Comparison of ENCODE assay signal across 26 mouse cellular contexts in the genomic region with DNA sequence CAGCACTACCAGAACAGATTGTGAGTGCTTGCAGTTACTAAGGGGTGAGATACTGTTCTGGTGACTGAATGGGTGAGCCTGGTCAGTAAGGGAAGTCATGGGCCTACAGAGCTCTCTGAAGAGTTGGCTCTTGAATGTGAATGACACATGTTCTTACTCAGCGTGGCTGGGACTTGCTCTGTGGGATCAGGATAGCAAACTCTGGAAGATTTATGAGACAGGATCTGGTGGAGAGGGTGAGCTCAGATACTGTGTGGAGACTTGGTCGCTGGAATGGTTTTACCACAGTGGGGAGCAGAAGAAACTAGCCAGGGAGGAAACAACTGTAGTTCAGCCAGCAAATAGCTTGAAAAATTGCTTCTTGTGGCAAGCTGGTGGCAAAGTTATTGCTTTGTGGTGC. TPM values are rescaled to one million over a fixed set of nuclear protein-coding genes. Genes with fewer than 3 reads are reported as not detected.
DNase-seq lines count a peak whose midpoint lies in the region; ATAC-seq and TF ChIP-seq lines count a peak whose summit lies in the region.
"Had no signal": no experiment of that assay in that cellular context is flagged by ENCODE, and none has a peak within 500 bp of the region (broad histone marks: within the 10 kb centered on the region; RNA-seq: fewer than 3 reads in every experiment).

No protein-coding gene starts in this region.

- no peak for TF ChIP-seq POLR2A in embryonic fibroblast, embryonic 13.5 days (IDR thresholded peaks at IDR 0.05; ENCODE audit: low read depth, low read length)
- no peak for TF ChIP-seq POLR2A in cerebellum, adult 2 months (IDR thresholded peaks at IDR 0.05; ENCODE audit: borderline replicate concordance, insufficient read depth, low read length)

- intact Hi-C loops in gastrocnemius, adult 2 months (cut with DNase I), result no loop called here
- intact Hi-C loops in gastrocnemius, postnatal 36 days (cut with DNase I), result no loop called here

- TF ChIP-seq CTCF in gastrocnemius, adult 2 months (IDR thresholded peaks at IDR 0.05), result no peak
- no peak for TF ChIP-seq CTCF in Patski (IDR thresholded peaks at IDR 0.05)
- TF ChIP-seq CTCF in embryonic fibroblast, embryonic 13.5 days (IDR thresholded peaks at IDR 0.05; ENCODE audit: borderline replicate concordance, insufficient read depth, low read length), result no peak
- no peak for TF ChIP-seq CTCF in cerebellum, adult 2 months (IDR thresholded peaks at IDR 0.05; ENCODE audit: borderline replicate concordance, insufficient read depth, low read depth, low read length)

- no peak overlapping the region for H3K9ac ChIP-seq in forebrain, embryonic 14.5 days (ENCODE audit: low read length)
- H3K9ac ChIP-seq: embryonic facial prominence, embryonic 13.5 days; heart, embryonic 13.5 days; intestine, embryonic 15.5 days had no signal

- no peak overlapping the region for H3K4me3 ChIP-seq in gastrocnemius, adult 2 months
- no peak overlapping the region for H3K4me3 ChIP-seq in embryonic fibroblast, embryonic 13.5 days (ENCODE audit: insufficient read depth, low read length)
- no peak overlapping the region for H3K4me3 ChIP-seq in forebrain, embryonic 14.5 days (ENCODE audit: low read depth, low read length)
- no peak overlapping the region for H3K4me3 ChIP-seq in cerebellum, adult 2 months (replicated peaks; ENCODE audit: insufficient read depth, low read depth, low read length)
- H3K4me3 ChIP-seq: embryonic facial prominence, embryonic 10.5 days; embryonic facial prominence, embryonic 13.5 days; heart, adult 2 months; heart, embryonic 10.5 days; heart, embryonic 13.5 days; intestine, embryonic 15.5 days had no signal

- no peaks in the 10 kb centered on the region for H3K9me3 ChIP-seq in forebrain, embryonic 14.5 days (replicated peaks; ENCODE audit: control insufficient read depth, low read length)
- H3K9me3 ChIP-seq: embryonic facial prominence, embryonic 10.5 days; embryonic facial prominence, embryonic 13.5 days; heart, embryonic 10.5 days; heart, embryonic 13.5 days; intestine, embryonic 15.5 days had no signal

- CTCF ChIA-PET in Patski (lab: Charles Lee), result interaction anchor here (1.2 to 2.1 kb wide), 4 partner anchors 9 to 30 kb away, joined by 3 to 5 read pairs (median 4); no protein-coding TSS in a partner anchor

- peaks cover 5% of the 10 kb centered on the region; the same call in 1 of the 2 replicates for H3K36me3 ChIP-seq in forebrain, embryonic 14.5 days (ENCODE audit: control insufficient read depth, insufficient read depth, low read length)

- no peaks in the 10 kb centered on the region for H3K27me3 ChIP-seq in Patski
- H3K27me3 ChIP-seq in forebrain, embryonic 14.5 days (replicated peaks; ENCODE audit: control insufficient read depth, insufficient read depth, low read length), result no peaks in the 10 kb centered on the region
- no peaks in the 10 kb centered on the region for H3K27me3 ChIP-seq in cerebellum, adult 2 months (ENCODE audit: control insufficient read depth, insufficient read depth, low read length)
- H3K27me3 ChIP-seq: embryonic facial prominence, embryonic 13.5 days; heart, embryonic 13.5 days; intestine, embryonic 15.5 days had no signal

- ATAC-seq in Patski, result peak; percentile 57
- ATAC-seq in forebrain, embryonic 14.5 days, result no peak
- ATAC-seq: CD4-positive, CD25-positive, alpha-beta regulatory T cell, adult 4 months; forebrain, embryonic 16.5 days; hindbrain, embryonic 16.5 days had no signal

- DNase-seq in gastrocnemius, adult 2 months, result no peak
- no peak for DNase-seq in gastrocnemius, postnatal 36 days
- peak; percentile 20 for DNase-seq in Patski (ENCODE audit: low read depth, low spot score)
- DNase-seq in forebrain, embryonic 14.5 days (ENCODE audit: low spot score), result no peak
- no peak for DNase-seq in cerebellum, adult 2 months
- DNase-seq in kidney, adult 11 months, result no peak
- DNase-seq: adrenal gland, adult 8-10 months; adrenal gland, postnatal 25 days; cerebellum, adult 11-12 months; cerebellum, adult 9-10 months; cerebellum, postnatal 14 days; gastrocnemius, postnatal 25 days; heart, adult 2 months; heart, postnatal 14 days; heart, postnatal 4 days; kidney, adult 18-20 months; kidney, adult 9 months had no signal

- H3K27ac ChIP-seq in gastrocnemius, adult 2 months, result 0 out of 2 replicates have a peak overlapping the region, but pooled peaks have one; percentile 12
- H3K27ac ChIP-seq in embryonic fibroblast, embryonic 13.5 days (ENCODE audit: insufficient read depth, low read length), result peak overlapping the region; percentile 21; the same call in 1 of the 2 replicates
- H3K27ac ChIP-seq in forebrain, embryonic 14.5 days (ENCODE audit: low read depth, low read length), result no peak overlapping the region
- H3K27ac ChIP-seq in cerebellum, adult 2 months (ENCODE audit: insufficient read depth, low read length), result no peak overlapping the region
- H3K27ac ChIP-seq: embryonic facial prominence, embryonic 10.5 days; embryonic facial prominence, embryonic 13.5 days; heart, adult 2 months; heart, embryonic 10.5 days; heart, embryonic 13.5 days; intestine, embryonic 15.5 days had no signal

- POLR2A ChIA-PET in Patski (lab: Charles Lee), result interaction anchor here (1.1 kb wide), 1 partner anchor 14 kb away, joined by 3 read pairs; no protein-coding TSS in a partner anchor

- in situ Hi-C loops in Patski (cut with MboI; ENCODE audit: low pct_unique_long_range_greater_than_20kb), result no loop called here

- H3K4me1 ChIP-seq in embryonic fibroblast, embryonic 13.5 days (ENCODE audit: control insufficient read depth, insufficient read depth, low read length), result no peaks in the 10 kb centered on the region
- H3K4me1 ChIP-seq in forebrain, embryonic 14.5 days (ENCODE audit: control insufficient read depth, insufficient read depth, low read length), result no peaks in the 10 kb centered on the region
- no peaks in the 10 kb centered on the region for H3K4me1 ChIP-seq in cerebellum, adult 2 months (ENCODE audit: control insufficient read depth, insufficient read depth, low read length)
- H3K4me1 ChIP-seq: intestine, embryonic 15.5 days had no signal

- H3K4me2 ChIP-seq in forebrain, embryonic 14.5 days (ENCODE audit: low read length), result no peak overlapping the region
- H3K4me2 ChIP-seq: embryonic facial prominence, embryonic 13.5 days; heart, embryonic 13.5 days; intestine, embryonic 15.5 days had no signal

- 80% methylated on average over 2 of the region's 2 CpGs for WGBS in forebrain, embryonic 14.5 days
- WGBS in cerebellum, adult 2 months, result 68% methylated on average over 2 of the region's 2 CpGs

RNA-seq across cellular contexts. Expression of a gene that starts 35.4 kb away (rescaled TPM):
- total RNA-seq in gastrocnemius, adult 2 months (2021), result 1 to 10 TPM; 6.7 to 6.9 TPM
- total RNA-seq in gastrocnemius, postnatal 36 days (2021), result 1 to 10 TPM; 3.3 to 4.5 TPM
- 14.2 TPM for polyA plus RNA-seq in Patski (2021)
- polyA plus RNA-seq in embryonic fibroblast, embryonic 13.5 days (2011; ENCODE audit: insufficient read length, low read depth, missing spikeins), result 33.1 and 33.5 TPM in 2 replicates
- polyA plus RNA-seq in forebrain, embryonic 14.5 days (2014; fragmentation: Nextera tagmentation; extraction: Ambion mirVana), result 5.2 and 6.8 TPM in 2 replicates
- 6.7 and 7.1 TPM in 2 replicates for polyA plus RNA-seq in cerebellum, adult 2 months (2012; rRNA removed)

RNA-seq across cellular contexts. Expression of a gene that starts 35.8 kb away (rescaled TPM):
- total RNA-seq in gastrocnemius, adult 2 months (2021), result 10 to 100 TPM; 12.3 to 13.1 TPM
- 10 to 100 TPM in 1 of 2 experiments, 1 to 10 TPM in 1; 9.3 to 11.5 TPM for total RNA-seq in gastrocnemius, postnatal 36 days (2021)
- polyA plus RNA-seq in Patski (2021), result 106 TPM
- polyA plus RNA-seq in embryonic fibroblast, embryonic 13.5 days (2011; ENCODE audit: insufficient read length, low read depth, missing spikeins), result 85.1 and 86.5 TPM in 2 replicates
- 263 and 267 TPM in 2 replicates for polyA plus RNA-seq in forebrain, embryonic 14.5 days (2014; fragmentation: Nextera tagmentation; extraction: Ambion mirVana)
- 58.6 and 62.9 TPM in 2 replicates for polyA plus RNA-seq in cerebellum, adult 2 months (2012; rRNA removed)

Comparison
In these comparisons a context has a peak if more than half of its experiments do, and no peak if none do; other contexts are left out.
1. H3K27ac ChIP-seq: peak in gastrocnemius, adult 2 months (single experiment) and embryonic fibroblast, embryonic 13.5 days (single experiment); none in forebrain, embryonic 14.5 days (single experiment) and cerebellum, adult 2 months (single experiment).